Mouse (Mus musculus): ENCODE data around the gene Zfp467. TPM values are rescaled to one million over a fixed set of nuclear protein-coding genes. Genes with fewer than 3 reads are reported as not detected.

Gene Zfp467
- 36.8 and 38.6 TPM in 2 replicates for polyA plus RNA-seq (2015; fragmentation: Nextera tagmentation; extraction: Ambion mirVana)

DNA sequence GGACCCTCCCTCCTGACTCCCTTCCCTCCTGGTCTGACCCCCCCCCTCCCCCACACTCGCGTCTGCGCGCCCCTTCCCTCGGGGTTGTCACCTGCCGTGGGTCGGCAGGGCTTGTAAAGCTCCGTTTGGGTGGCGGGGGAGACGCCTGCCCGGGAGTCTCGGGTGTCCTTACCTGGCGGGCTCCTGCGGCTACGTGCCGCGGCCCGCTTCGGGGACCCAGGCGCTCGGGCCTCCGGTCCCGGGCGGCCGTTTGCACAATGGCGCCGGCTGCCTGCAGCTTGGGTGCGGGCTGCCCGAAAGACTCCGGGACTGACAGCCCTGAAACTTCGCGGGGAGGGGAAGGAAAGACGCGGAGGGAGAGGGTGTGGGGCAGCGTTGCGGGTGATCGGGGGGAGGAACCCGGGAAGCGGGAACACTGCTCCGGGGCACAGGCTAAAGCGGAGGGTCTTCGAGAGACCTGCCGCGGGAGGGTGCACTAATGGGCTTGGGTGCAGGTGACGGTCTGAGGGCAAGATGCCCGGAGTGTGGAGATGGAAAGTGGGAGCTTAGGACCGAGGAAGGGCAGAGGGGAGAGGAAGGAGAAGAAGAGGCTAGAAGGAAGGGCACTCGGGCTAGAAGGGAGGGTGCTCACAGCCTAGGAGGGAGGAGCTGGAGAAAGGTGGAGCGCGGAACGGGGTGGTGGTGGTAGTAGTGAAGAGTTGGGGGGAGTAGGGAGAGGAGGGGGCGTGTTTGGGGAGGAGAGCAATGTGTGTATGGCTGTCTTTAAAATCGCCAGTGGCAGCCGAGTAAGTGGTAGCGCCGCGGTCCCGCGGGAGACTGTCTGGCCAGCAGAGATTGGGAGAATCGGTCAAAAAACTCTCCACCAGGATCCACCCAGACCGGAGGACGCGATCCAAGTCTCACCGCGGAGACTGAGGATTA, at the start of gene Zfp467:
Gene Zfp467, minus strand, starts transcription at position 645 of the 921 bp plus-strand sequence.

DNA sequence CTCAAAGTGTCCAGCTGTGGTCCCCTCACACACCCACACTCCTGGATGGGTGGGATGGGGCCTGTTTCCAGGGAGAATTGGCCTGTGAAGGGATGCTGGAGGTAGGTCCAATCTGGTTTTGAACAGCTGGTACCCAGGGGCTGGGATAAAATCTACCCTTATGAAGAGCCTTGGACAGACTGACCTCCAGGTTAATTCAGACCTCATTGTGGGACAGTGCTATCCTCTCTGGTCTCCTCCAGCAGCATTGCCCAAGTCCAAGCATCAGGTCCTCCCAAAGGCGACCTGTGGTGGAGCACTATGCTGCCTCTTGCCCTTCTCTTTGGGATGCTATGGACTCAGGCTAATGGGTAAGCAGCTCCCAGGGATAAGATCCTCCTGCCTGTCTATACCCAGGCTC, 2.3 kb upstream of the Zfp467 start, which contains the start of gene Sspo:
Gene Sspo, plus strand, starts transcription at position 301 of the 400 bp plus-strand sequence.

DNA sequence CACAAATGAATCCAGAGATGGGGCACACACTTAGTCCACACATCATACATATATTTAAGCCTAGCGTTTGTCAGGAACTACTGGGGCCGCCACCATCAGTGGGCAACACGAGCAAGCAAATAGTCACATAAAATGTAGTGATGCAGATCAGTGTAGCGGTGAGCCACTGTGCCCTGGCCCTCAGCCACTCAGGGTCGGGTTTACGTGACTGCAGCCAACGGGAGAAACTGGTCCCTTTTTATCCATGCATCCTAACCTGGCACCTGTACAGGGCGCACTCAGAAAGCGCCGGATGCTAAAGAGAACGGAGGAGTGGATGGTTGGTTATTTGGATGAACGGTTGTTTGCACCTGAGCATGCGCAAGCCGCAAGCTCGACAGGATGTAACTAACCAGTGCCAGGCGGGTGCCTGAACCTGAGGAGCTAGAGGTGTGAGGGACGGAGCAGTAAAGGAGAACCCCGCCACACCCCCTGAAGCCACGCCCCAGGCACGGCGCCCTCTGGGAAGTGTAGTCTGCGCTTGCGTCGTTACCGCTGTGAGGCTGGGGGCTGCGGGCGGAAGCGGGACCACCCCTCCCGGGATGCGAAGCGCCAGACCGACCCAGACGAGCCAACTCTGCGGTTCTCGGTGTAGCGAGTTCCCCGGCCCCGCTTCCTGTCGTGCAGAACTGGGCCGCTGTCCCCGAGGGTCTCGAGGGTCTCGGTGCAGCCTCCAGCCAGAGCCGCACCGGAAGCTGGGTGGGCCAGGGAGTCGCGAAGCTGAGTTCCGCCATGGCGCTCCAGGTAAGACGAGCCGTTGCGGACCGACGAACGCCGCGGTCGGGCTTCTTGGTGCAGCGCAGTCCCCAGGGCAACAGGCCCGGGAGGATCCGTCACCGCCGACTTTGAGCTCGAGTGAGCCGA, 50.3 kb downstream of the Zfp467 start, which contains the start of gene Krba1:
Gene Krba1, plus strand, starts transcription at position 482 of the 903 bp plus-strand sequence.

Small RNAs within 50 kb of the gene (microRNA-seq; reads per million reads assigned to microRNA genes)
- gene Gm24325 (ENCODE audit: borderline replicate concordance, insufficient number of aligned reads) = not detected

Other genes with a start within 250 kb of the Zfp467 start
- 13.2 and 14.5 TPM in 2 replicates for gene Krba1, start 50.2 kb downstream of the Zfp467 start, polyA plus RNA-seq (2015; fragmentation: Nextera tagmentation; extraction: Ambion mirVana)
- gene Sspo, start 2.4 kb upstream of the Zfp467 start, polyA plus RNA-seq (2015; fragmentation: Nextera tagmentation; extraction: Ambion mirVana) = 0.72 and 0.82 TPM in 2 replicates
- 53.0 and 62.1 TPM in 2 replicates for gene Atp6v0e2, start 91.8 kb upstream of the Zfp467 start, polyA plus RNA-seq (2015; fragmentation: Nextera tagmentation; extraction: Ambion mirVana)
- 11.8 and 14.2 TPM in 2 replicates for gene Lrrc61, start 109.0 kb upstream of the Zfp467 start, polyA plus RNA-seq (2015; fragmentation: Nextera tagmentation; extraction: Ambion mirVana)
- 191 and 298 TPM in 2 replicates for gene Rarres2, start 127.0 kb upstream of the Zfp467 start, polyA plus RNA-seq (2015; fragmentation: Nextera tagmentation; extraction: Ambion mirVana)
- not detected in 2 replicates for gene Gm45021, start 143.8 kb upstream of the Zfp467 start, polyA plus RNA-seq (2015; fragmentation: Nextera tagmentation; extraction: Ambion mirVana)
- gene Repin1, start 148.1 kb upstream of the Zfp467 start, polyA plus RNA-seq (2015; fragmentation: Nextera tagmentation; extraction: Ambion mirVana) = 20.6 and 28.3 TPM in 2 replicates
- gene Gm44965, start 148.1 kb upstream of the Zfp467 start, polyA plus RNA-seq (2015; fragmentation: Nextera tagmentation; extraction: Ambion mirVana) = not detected in 2 replicates
- gene Zfp775, start 156.2 kb upstream of the Zfp467 start, polyA plus RNA-seq (2015; fragmentation: Nextera tagmentation; extraction: Ambion mirVana) = 6.9 and 7.2 TPM in 2 replicates
- 2.1 and 2.7 TPM in 2 replicates for gene AI854703, start 180.9 kb upstream of the Zfp467 start, polyA plus RNA-seq (2015; fragmentation: Nextera tagmentation; extraction: Ambion mirVana)
- gene Gimap8, start 201.4 kb upstream of the Zfp467 start, polyA plus RNA-seq (2015; fragmentation: Nextera tagmentation; extraction: Ambion mirVana) = 2.0 and 3.5 TPM in 2 replicates
- 9.4 and 9.8 TPM in 2 replicates for gene Gimap9, start 230.3 kb upstream of the Zfp467 start, polyA plus RNA-seq (2015; fragmentation: Nextera tagmentation; extraction: Ambion mirVana)
- 40.4 and 54.9 TPM in 2 replicates for gene Gimap4, start 238.7 kb upstream of the Zfp467 start, polyA plus RNA-seq (2015; fragmentation: Nextera tagmentation; extraction: Ambion mirVana)

Measured in adrenal gland, postnatal 0 days (tissue).